Mouse (Mus musculus) MEL (cell line): ENCODE data around the gene Appbp2. TPM values are rescaled to one million over a fixed set of nuclear protein-coding genes. Genes with fewer than 3 reads are reported as not detected.

Experiments
- DNase-seq: peaks from one replicate; pipeline ENCODE4 v3.0.0; 2011; ENCODE audit warnings: low read depth, low spot score
- H3K27ac ChIP-seq: 2 replicates; pipeline ENCODE4 v1.5.1; 2012; ENCODE audit warnings: low read depth, mild to moderate bottlenecking, control low read depth, low read length, moderate library complexity; ENCODE audit not compliant: control insufficient read depth
- H3K27me3 ChIP-seq, 2 experiments: fragments of 150-350 bp in 1 of 2; sonication (generic) in 1 of 2; 2 replicates each; pipeline ENCODE4 v1.6.1; 2012; ENCODE audit warnings: low read length in 2 of 2, mild to moderate bottlenecking in 2 of 2, improper control_type of control experiment in 1 of 2, moderate library complexity in 1 of 2; ENCODE audit not compliant: insufficient read depth in 2 of 2, control insufficient read depth in 1 of 2
- H3K36me3 ChIP-seq, 2 experiments: 2 replicates each; pipeline ENCODE4 v1.6.1; 2012 to 2014; ENCODE audit warnings: low read length in 2 of 2, improper control_type of control experiment in 1 of 2, inconsistent platforms in 1 of 2, mild to moderate bottlenecking in 1 of 2; ENCODE audit not compliant: insufficient read depth in 2 of 2, control insufficient read depth in 1 of 2
- H3K4me1 ChIP-seq, 2 experiments: fragments of 150-350 bp in 1 of 2; sonication (generic) in 1 of 2; 2 replicates each; pipeline ENCODE4 v1.6.1; 2012; ENCODE audit warnings: low read length in 2 of 2, improper control_type of control experiment in 1 of 2, mild to moderate bottlenecking in 1 of 2; ENCODE audit not compliant: insufficient read depth in 2 of 2, control insufficient read depth in 1 of 2
- H3K4me3 ChIP-seq, 2 experiments: fragments of 150-350 bp in 1 of 2; sonication (generic) in 1 of 2; 2 replicates each; pipeline ENCODE4 v1.5.1; 2012; ENCODE audit warnings: low read depth in 2 of 2, low read length in 2 of 2, mild to moderate bottlenecking in 2 of 2, moderate library complexity in 2 of 2, control low read depth in 1 of 2, improper control_type of control experiment in 1 of 2; ENCODE audit not compliant: control insufficient read depth in 1 of 2, insufficient read depth in 1 of 2
- H3K79me2 ChIP-seq: 2 replicates; pipeline ENCODE4 v1.6.1; 2012; ENCODE audit warnings: mild to moderate bottlenecking, low read length, moderate library complexity; ENCODE audit not compliant: control insufficient read depth, poor library complexity, insufficient read depth
- H3K9ac ChIP-seq: 2 replicates; pipeline ENCODE4 v1.6.1; 2012; ENCODE audit warnings: low read depth, mild to moderate bottlenecking, control low read depth, low read length, moderate library complexity; ENCODE audit not compliant: control insufficient read depth, poor library complexity, severe bottlenecking
- H3K9me3 ChIP-seq: fragments of 150-350 bp; sonication (generic); replicated peaks from 2 replicates; pipeline ENCODE4 v1.6.1; 2012; ENCODE audit warnings: mild to moderate bottlenecking, low read length, improper control_type of control experiment, moderate library complexity; ENCODE audit not compliant: insufficient read depth
- BHLHE40 ChIP-seq: IDR thresholded peaks from 2 replicates; pipeline ENCODE4 v1.6.1; 2012; ENCODE audit warnings: low read depth, mild to moderate bottlenecking, inconsistent platforms, low read length, improper control_type of control experiment, borderline replicate concordance
- CTCF ChIP-seq, 3 experiments: IDR thresholded peaks in 2 of 3; conservative IDR thresholded peaks in 1 of 3; 2 replicates each; pipeline ENCODE4 v1.5.1; 2011 to 2012; ENCODE audit warnings: low read length in 3 of 3, low read depth in 2 of 3, mild to moderate bottlenecking in 2 of 3, improper control_type of control experiment in 1 of 3, inconsistent platforms in 1 of 3, mixed read lengths in 1 of 3, moderate library complexity in 1 of 3; ENCODE audit not compliant: control insufficient read depth in 1 of 3, insufficient read depth in 1 of 3, poor library complexity in 1 of 3, severe bottlenecking in 1 of 3
- HCFC1 ChIP-seq: IDR thresholded peaks from 2 replicates; pipeline ENCODE4 v1.6.1; 2012; ENCODE audit warnings: low read depth, mild to moderate bottlenecking, inconsistent platforms, low read length, improper control_type of control experiment, moderate library complexity
- MAZ ChIP-seq: IDR thresholded peaks from 2 replicates; pipeline ENCODE4 v1.6.1; 2012; ENCODE audit warnings: low read depth, mild to moderate bottlenecking, inconsistent platforms, low read length, improper control_type of control experiment
- MXI1 ChIP-seq: IDR thresholded peaks from 2 replicates; pipeline ENCODE4 v1.6.1; 2011; ENCODE audit warnings: mild to moderate bottlenecking, low read depth, low read length, improper control_type of control experiment
- NRF1 ChIP-seq: IDR thresholded peaks from 2 replicates; pipeline ENCODE4 v1.6.1; 2014; ENCODE audit warnings: low read depth, mild to moderate bottlenecking, inconsistent platforms, low read length, improper control_type of control experiment, moderate library complexity; ENCODE audit not compliant: poor library complexity, insufficient read depth, severe bottlenecking
- POLR2AphosphoS5 ChIP-seq: IDR thresholded peaks from 2 replicates; pipeline ENCODE4 v1.6.1; 2012; ENCODE audit warnings: low read depth, borderline replicate concordance, mild to moderate bottlenecking, inconsistent platforms, low read length, moderate library complexity, mixed read lengths
- ZMIZ1 ChIP-seq: IDR thresholded peaks from 2 replicates; pipeline ENCODE4 v1.6.1; 2012; ENCODE audit warnings: low read depth, mild to moderate bottlenecking, inconsistent platforms, low read length, improper control_type of control experiment, moderate library complexity
- polyA plus RNA-seq, 2 experiments: library from polyadenylated mRNA; stranded (reverse) in 1 of 2; unstranded in 1 of 2; fragments of >175 nt in 1 of 2; fragments of >200 nt in 1 of 2; gene quantifications; 2 replicates each; pipeline versions ENCODE4 v1.2.1 to v1.2.4; 2012; ENCODE audit warnings: low replicate concordance in 2 of 2, low read depth in 1 of 2; ENCODE audit not compliant: insufficient read length in 2 of 2, insufficient read depth in 1 of 2, missing spikeins in 1 of 2
- total RNA-seq: library from RNA; depleted of rRNA; stranded (reverse); fragments of 300-350 nt; gene quantifications from 2 replicates; pipeline ENCODE4 v1.2.3, GENCODE M21; 2012

Gene Appbp2
- total and polyA plus RNA-seq, 3 experiments: 25.5 to 157 (median 34.4) TPM

GRCm38 (mm10) chr11:85178413-85178812, 56.5 kb downstream of the Appbp2 start:
- Histone ChIP-seq H3K9ac (no peak overlapping the region), H3K79me2 (no peaks in the 10 kb centered on the region; the same call in 1 of the 2 replicates), H3K9me3 (no peaks in the 10 kb centered on the region), H3K4me1 (peaks cover 6 to 8% of the 10 kb centered on the region in 2 experiments; a peak in 3 of 4 replicates), H3K27ac (no peak overlapping the region)
- DNase-seq: no peak
- TF ChIP-seq POLR2AphosphoS5 (no peak), NRF1 (no peak), HCFC1 (no peak), MXI1 (no peak), ZMIZ1 (no peak), CTCF (IDR thresholded peaks at IDR 0.05 in 2 of 3, conservative IDR thresholded peaks at IDR 0.05 in 1 of 3; ENCODE audit: control insufficient read depth in 1 of 3, insufficient read depth in 1 of 3, low read depth in 2 of 3, low read length in 3 of 3, poor library complexity in 1 of 3, severe bottlenecking in 1 of 3) (no peak), BHLHE40 (no peak)
- TF ChIP-seq, all 39 proteins: peak for 0
- no peak overlapping the region for H3K4me3 ChIP-seq
- peaks cover 0 to 7% of the 10 kb centered on the region in 2 experiments; a peak in 1 of 4 replicates for H3K36me3 ChIP-seq
- H3K27me3 ChIP-seq: peaks cover 0 to 2% of the 10 kb centered on the region in 2 experiments; a peak in 1 of 4 replicates

GRCm38 (mm10) chr11:85177761-85178160, 57.2 kb downstream of the Appbp2 start:
- peaks cover 6 to 8% of the 10 kb centered on the region in 2 experiments; a peak in 3 of 4 replicates for H3K4me1 ChIP-seq
- DNase-seq: no peak
- no peak overlapping the region for H3K9ac ChIP-seq
- H3K27me3 ChIP-seq: peaks cover 0 to 2% of the 10 kb centered on the region in 2 experiments; a peak in 1 of 4 replicates
- no peaks in the 10 kb centered on the region; the same call in 1 of the 2 replicates for H3K79me2 ChIP-seq
- no peak overlapping the region for H3K4me3 ChIP-seq
- TF ChIP-seq MAZ: no peak
- no peak overlapping the region for H3K27ac ChIP-seq
- peaks cover 0 to 7% of the 10 kb centered on the region in 2 experiments; a peak in 1 of 4 replicates for H3K36me3 ChIP-seq
- no peaks in the 10 kb centered on the region for H3K9me3 ChIP-seq

GRCm38 (mm10) chr11:85175941-85176340, 59.0 kb downstream of the Appbp2 start:
- no peak for DNase-seq
- Histone ChIP-seq H3K36me3 (no peaks in the 10 kb centered on the region), H3K9ac (no peak overlapping the region), H3K4me1 (0 out of 4 replicates have a peak, but pooled peaks cover 0 to 3% of the 10 kb centered on the region in 2 experiments), H3K79me2 (no peaks in the 10 kb centered on the region), H3K27me3 (peaks cover 0 to 2% of the 10 kb centered on the region in 2 experiments; a peak in 1 of 4 replicates), H3K27ac (no peak overlapping the region), H3K9me3 (no peaks in the 10 kb centered on the region), H3K4me3 (no peak overlapping the region)
- TF ChIP-seq ZMIZ1: no peak
